Mouse (Mus musculus): Measurements from ENCODE around the gene Jup. TPM values are rescaled to one million over a fixed set of nuclear protein-coding genes. Genes with fewer than 3 reads are reported as not detected.
"Not testable (repeated sequence)": the region's sequence is repeated elsewhere in the genome, so short reads cannot be mapped to it uniquely, and the experiment has no call there.

Jup gene
- total RNA-seq, 1 experiment from 2014 or later: 3.0 TPM

DNA sequence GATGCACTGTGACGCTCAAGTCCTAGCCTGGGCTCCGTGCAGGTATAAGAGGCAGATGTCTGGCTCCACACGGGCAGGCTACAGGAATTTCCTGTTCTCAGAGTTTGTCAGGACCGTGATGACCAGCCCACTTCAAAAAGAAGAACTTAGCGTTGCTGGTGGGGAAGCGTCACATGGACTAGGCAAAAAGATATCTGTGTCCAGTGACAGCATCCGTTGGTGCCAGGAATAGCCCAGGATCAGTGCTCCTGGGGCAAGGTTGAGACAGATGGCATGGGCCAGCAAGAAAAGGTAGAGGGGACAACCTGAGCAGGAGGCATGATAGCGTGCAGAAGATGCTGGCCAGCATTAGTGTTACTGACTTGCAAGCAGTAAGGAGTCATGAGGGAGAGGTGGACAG, 27.7 kb downstream of the Jup start:
- ATAC-seq (ENCODE audit: extremely low read depth, insufficient number of reproducible peaks, low FRiP score, poor library complexity, severe bottlenecking): no peak

- no peak for ATAC-seq (ENCODE audit: extremely low read depth, insufficient number of reproducible peaks, low FRiP score, poor library complexity, severe bottlenecking)
Measured at GRCm38 (mm10) chr11:100369145-100369544, 28.4 kb downstream of the Jup start.

DNA sequence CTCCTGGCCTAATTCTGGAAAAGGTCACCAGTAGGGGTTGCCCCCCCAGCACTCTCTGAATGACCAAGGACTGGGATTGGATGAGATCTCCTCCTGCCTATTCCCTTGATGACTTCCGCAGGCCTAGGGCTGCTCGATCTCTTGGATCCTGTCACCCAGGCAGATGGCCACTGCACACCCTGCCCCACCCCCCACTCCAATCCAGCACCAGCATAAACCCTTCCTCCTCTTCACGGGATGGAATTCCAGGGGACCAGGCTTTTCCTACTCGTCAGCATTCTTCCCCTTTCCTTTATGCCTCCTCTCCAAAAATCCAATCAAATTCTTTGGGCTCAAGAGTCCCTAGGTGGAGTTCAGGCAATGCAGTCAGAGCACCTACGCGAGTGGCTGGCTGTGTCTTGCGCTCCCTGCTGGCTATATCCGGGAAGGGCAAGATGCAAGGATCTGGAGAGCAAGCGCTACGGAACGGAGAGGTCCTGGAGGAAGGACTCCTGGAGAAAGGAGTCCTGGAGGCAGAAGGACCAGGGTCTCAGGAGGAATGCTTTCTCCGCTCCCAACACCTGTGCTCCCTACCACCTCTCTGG, 34.5 kb downstream of the Jup start:
- peak; percentile 17; the same call in 1 of the 2 replicates for ATAC-seq (ENCODE audit: extremely low read depth, insufficient number of reproducible peaks, low FRiP score, poor library complexity, severe bottlenecking)

DNA sequence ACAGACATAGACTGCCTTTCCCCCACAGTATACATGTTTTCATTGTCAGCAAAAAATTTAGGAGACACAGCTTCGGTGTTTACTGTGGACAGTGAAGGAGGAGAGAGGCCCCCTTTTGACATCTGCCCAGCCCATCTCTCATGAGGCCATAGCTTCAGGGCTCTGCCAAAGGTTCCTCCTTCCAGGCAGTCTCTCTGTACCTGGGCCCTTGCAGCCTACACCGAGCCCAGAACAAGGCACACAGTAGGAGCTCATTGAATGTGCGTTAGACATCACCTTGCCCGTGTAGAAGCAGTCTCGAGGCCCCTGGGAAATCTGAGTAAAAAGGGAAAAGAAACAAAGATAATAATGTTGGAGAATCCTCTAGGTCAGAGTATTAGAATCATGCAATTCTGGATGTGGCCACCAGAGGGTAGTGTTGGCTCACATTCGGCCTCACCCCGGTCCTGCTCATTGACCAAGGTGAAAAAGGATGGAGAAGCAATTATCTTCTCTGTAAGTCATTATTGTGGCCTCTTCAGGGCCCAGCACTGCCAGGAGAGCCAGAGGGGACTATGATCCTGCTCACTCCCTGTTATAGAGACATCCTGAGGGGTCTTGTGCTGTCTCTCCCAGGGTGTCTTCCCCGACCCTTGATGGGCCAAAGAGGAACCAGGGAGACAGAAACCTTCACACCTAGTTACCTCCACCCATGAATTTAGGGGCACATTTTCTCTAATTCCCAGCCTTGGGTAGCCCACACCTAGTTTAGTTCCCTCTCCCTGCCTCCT, 35.2 kb downstream of the Jup start:
- peak; percentile 63 for ATAC-seq (ENCODE audit: extremely low read depth, insufficient number of reproducible peaks, low FRiP score, poor library complexity, severe bottlenecking)

DNA sequence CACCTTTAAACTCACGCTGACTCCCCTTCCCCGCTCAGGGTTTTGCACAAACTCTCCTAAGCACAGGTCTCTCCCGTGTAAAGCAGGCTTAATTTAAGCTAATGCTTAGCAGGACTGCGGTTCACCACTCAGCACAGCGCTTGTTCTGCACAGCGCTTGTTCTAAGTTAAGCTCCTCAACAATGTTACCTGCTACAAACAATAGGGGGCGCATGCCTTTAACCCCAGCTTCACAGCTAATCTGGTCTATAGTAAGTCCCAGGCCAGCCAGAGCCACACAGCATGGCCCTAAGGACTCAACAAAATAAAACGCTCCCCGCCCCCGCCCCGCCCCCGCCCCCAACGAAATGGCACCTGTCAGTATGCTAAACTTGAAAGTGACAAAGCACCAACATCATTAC, 36.5 kb downstream of the Jup start:
- ATAC-seq (ENCODE audit: extremely low read depth, insufficient number of reproducible peaks, low FRiP score, poor library complexity, severe bottlenecking): not testable (repeated sequence)

- no peak for ATAC-seq (ENCODE audit: extremely low read depth, insufficient number of reproducible peaks, low FRiP score, poor library complexity, severe bottlenecking)
Measured at GRCm38 (mm10) chr11:100360175-100360574, 37.4 kb downstream of the Jup start.

- ATAC-seq (ENCODE audit: extremely low read depth, insufficient number of reproducible peaks, low FRiP score, poor library complexity, severe bottlenecking): no peak
Measured at GRCm38 (mm10) chr11:100357408-100357807, 40.2 kb downstream of the Jup start.

DNA sequence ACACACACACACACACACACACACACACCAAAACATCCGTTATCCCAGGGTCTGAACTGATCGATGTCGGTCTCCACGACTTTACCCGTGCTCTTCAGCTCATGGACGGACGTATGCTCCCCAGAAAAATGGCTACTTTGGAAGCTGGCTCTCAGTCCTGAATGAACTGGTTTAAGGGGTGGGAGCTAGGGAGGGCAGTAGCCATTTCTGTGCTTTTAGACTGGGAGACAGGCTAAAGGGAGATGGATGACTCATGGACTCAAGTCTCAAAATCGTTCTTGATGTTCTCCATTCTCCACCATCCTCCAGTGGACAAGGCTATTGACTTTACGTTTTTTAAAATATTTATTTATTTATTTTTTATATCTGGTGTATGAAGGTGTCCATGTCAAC, 40.7 kb downstream of the Jup start:
- ATAC-seq (ENCODE audit: extremely low read depth, insufficient number of reproducible peaks, low FRiP score, poor library complexity, severe bottlenecking): no peak

GRCm38 (mm10) chr11:100355972-100356818, 41.4 kb downstream of the Jup start, which contains the start of gene Hap1:
Hap1 (minus strand) TSS chr11:100356128.
- peak; percentile 30; the same call in 1 of the 2 replicates for ATAC-seq (ENCODE audit: extremely low read depth, insufficient number of reproducible peaks, low FRiP score, poor library complexity, severe bottlenecking)

- ATAC-seq (ENCODE audit: extremely low read depth, insufficient number of reproducible peaks, low FRiP score, poor library complexity, severe bottlenecking): no peak; the same call in 1 of the 2 replicates
Measured at GRCm38 (mm10) chr11:100355151-100355951, 42.2 kb downstream of the Jup start.

DNA sequence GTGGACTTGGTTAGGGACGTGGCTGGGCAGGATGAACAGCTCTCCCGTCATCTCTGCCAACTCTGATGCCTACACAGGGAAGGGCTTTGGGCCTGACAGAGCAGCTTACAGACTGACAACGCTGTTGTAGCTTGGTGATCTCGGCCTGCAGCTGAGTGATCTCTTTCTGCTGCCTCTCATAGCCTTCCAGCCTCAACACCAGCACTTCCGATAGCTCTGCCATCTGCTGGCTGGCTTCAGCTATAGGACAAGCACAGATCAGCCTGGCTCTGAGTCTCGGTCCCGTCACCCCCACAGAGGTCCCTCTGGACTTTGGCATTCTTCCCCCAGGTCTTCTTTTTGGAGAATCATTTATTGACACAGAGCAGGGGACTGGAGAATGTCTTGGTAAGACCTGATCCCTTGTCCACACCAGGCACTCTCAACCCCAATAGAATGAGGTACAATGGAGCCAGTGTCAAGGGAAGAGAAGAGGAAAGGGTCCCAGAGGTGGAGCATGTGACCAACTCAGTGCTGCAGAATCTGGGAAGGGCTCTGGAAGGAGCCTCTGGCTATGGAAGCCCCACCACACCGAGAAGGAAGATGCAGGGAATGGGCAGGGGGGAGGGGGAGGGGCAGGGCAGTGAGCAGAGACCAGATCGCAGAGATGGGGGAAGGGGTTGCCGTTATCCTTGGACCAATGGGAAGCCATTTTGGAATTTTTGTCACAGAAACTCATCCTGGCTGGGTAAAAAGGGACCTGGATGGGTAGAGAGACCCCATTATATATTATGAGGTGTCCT, 45.3 kb downstream of the Jup start:
- no peak for ATAC-seq (ENCODE audit: extremely low read depth, insufficient number of reproducible peaks, low FRiP score, poor library complexity, severe bottlenecking)

DNA sequence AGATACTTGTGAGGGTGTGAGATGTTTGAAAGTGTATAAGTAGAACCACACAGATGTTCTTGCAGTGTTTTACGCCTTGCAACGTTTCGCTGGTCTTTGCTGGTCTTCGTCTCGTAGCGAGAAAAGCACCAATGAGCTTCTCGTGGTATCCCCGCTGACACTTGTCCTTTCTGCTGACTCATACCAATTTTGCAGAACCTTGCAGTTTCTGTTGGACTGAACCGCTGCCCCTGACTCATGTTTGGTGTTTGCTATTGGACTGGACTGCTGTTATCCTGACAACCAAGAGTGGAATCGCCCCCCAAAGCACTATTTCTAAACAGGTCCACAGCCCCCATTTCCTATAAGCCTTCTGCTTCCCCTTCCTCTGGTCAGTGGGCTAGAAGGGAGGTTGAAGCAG, 53.3 kb downstream of the Jup start:
- ATAC-seq (ENCODE audit: extremely low read depth, insufficient number of reproducible peaks, low FRiP score, poor library complexity, severe bottlenecking): no peak

- no peak for ATAC-seq (ENCODE audit: extremely low read depth, insufficient number of reproducible peaks, low FRiP score, poor library complexity, severe bottlenecking)
Measured at GRCm38 (mm10) chr11:100335731-100336130, 61.8 kb downstream of the Jup start.

DNA sequence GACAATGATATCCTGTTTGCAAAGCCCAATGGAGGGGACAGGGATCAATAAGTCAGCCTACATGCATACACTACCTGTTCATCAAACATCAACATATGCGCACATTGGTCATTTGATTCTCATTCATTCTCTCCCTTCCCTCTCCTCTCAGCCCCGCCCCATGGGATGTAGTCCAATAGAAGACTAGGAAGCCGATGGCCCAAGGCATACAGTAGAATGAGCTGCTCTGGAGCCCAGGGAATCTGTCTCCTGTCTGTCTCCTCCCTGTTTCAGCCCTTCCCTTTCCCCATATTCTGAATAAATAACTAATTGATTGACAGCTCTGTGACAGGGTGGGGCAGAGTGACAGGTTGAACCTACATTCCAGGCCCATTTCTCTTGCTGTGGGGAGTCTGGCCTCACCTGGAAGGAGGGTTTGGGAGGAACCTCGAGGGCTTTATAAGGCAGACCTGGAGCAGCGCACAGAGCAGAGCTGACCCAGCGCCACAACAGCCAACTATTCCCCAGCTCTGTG, 63.6 kb downstream of the Jup start, which contains the start of gene Gast:
Gene Gast (plus strand): TSS at position 464 of the 514 bp plus-strand sequence.
- no peak for ATAC-seq (ENCODE audit: extremely low read depth, insufficient number of reproducible peaks, low FRiP score, poor library complexity, severe bottlenecking)

- ATAC-seq (ENCODE audit: extremely low read depth, insufficient number of reproducible peaks, low FRiP score, poor library complexity, severe bottlenecking): no peak
Measured at GRCm38 (mm10) chr11:100332766-100333515, 64.6 kb downstream of the Jup start.

DNA sequence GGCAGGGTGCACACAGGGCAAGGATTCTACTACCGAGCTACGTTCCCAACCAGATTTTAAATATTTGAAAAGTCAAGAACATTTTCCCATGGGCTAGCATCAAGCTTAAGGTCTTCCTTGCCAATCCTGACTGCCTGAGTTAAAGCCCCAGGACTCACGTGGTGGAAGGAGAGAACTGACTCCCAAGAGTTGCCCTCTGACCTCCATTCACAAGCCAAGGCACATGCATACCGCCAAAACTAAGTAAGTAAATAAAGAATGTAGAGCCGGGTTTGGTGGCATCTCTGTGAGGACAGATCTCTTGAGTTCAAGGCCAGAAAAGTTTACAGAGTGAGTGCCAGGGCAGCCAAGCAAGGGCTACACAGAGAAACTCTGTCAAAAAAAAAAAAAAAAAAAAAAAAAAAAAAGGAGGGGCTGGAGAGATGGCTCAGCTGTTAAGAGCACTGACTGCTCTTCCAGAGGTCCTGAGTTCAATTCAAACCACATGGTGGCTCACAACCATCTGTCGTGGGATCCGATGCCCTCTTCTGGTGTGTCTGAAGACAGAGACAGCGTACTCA, 66.7 kb downstream of the Jup start:
- not testable (repeated sequence) for ATAC-seq (ENCODE audit: extremely low read depth, insufficient number of reproducible peaks, low FRiP score, poor library complexity, severe bottlenecking)

DNA sequence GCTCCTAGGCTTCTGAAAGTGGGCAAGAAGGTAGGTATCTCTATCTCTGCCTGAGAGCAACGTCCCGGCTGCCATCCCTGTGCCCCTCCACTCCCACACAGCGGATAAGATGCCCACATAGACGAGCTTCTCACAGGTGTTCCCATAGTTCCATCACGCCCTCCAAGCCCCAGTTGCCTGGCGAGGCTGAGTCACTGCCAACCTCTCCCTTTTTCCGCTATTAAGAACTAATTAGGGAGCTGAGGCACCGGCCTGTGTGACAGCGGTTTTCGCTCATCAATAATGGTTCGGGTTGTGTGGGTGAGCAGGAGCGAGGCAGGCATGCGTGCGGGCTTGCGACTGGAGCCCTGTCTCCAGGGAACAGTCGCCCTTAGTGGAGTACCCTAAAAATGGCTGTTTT, 67.3 kb downstream of the Jup start:
- no peak for ATAC-seq (ENCODE audit: extremely low read depth, insufficient number of reproducible peaks, low FRiP score, poor library complexity, severe bottlenecking)
